ENCODE assay signal across 10 mouse cellular contexts in genomic region chr12:86686551-86687330, GRCm38 (mm10). TPM values are rescaled to one million over a fixed set of nuclear protein-coding genes. Genes with fewer than 3 reads are reported as not detected.
DNase-seq lines count a peak whose midpoint lies in the region; ATAC-seq lines count a peak whose summit lies in the region.
"Had no signal": no experiment of that assay in that cellular context is flagged by ENCODE, and none has a peak within 500 bp of the region (broad histone marks: within the 10 kb centered on the region; RNA-seq: fewer than 3 reads in every experiment).

No protein-coding gene starts in this region.

- no peaks in the 10 kb centered on the region for H3K27me3 ChIP-seq in heart, embryonic 13.5 days (replicated peaks)
- H3K27me3 ChIP-seq in midbrain, embryonic 16.5 days (ENCODE audit: control insufficient read depth, insufficient read depth, low read depth, low read length): no peaks in the 10 kb centered on the region
- H3K27me3 ChIP-seq in midbrain, embryonic 11.5 days (ENCODE audit: control insufficient read depth, insufficient read depth, low read length): no peaks in the 10 kb centered on the region
- H3K27me3 ChIP-seq: forebrain, embryonic 12.5 days had no signal

- H3K27ac ChIP-seq in heart, embryonic 13.5 days (replicated peaks): peak overlapping the region; percentile 33; the same call in 1 of the 2 replicates
- peak overlapping the region; percentile 47; the same call in 1 of the 2 replicates for H3K27ac ChIP-seq in midbrain, embryonic 16.5 days (ENCODE audit: low read length)
- no peak overlapping the region for H3K27ac ChIP-seq in midbrain, embryonic 11.5 days (ENCODE audit: low read depth, low read length)
- H3K27ac ChIP-seq: forebrain, embryonic 12.5 days had no signal

- H3K36me3 ChIP-seq in heart, embryonic 13.5 days: peaks cover 35% of the 10 kb centered on the region
- peaks cover 25% of the 10 kb centered on the region for H3K36me3 ChIP-seq in midbrain, embryonic 16.5 days (ENCODE audit: control insufficient read depth, insufficient read depth, low read length)
- H3K36me3 ChIP-seq in midbrain, embryonic 11.5 days (ENCODE audit: control insufficient read depth, insufficient read depth, low read length): peaks cover 12% of the 10 kb centered on the region

- no peaks in the 10 kb centered on the region for H3K9me3 ChIP-seq in heart, embryonic 13.5 days
- no peaks in the 10 kb centered on the region for H3K9me3 ChIP-seq in midbrain, embryonic 16.5 days (replicated peaks; ENCODE audit: control insufficient read depth, low read length, poor library complexity, severe bottlenecking)
- no peaks in the 10 kb centered on the region for H3K9me3 ChIP-seq in midbrain, embryonic 11.5 days (ENCODE audit: control insufficient read depth, low read length)
- H3K9me3 ChIP-seq: forebrain, embryonic 12.5 days had no signal

- 51% methylated on average over 13 of the region's 13 CpGs for WGBS in heart, embryonic 13.5 days
- 64% methylated on average over 12 of the region's 13 CpGs for WGBS in midbrain, embryonic 16.5 days
- 59% methylated on average over 13 of the region's 13 CpGs for WGBS in midbrain, embryonic 11.5 days

- H3K4me1 ChIP-seq in heart, embryonic 13.5 days: peaks cover 62% of the 10 kb centered on the region
- H3K4me1 ChIP-seq in midbrain, embryonic 16.5 days (ENCODE audit: control insufficient read depth, insufficient read depth, low read length): peaks cover 35% of the 10 kb centered on the region
- peaks cover 2% of the 10 kb centered on the region; the same call in 1 of the 2 replicates for H3K4me1 ChIP-seq in midbrain, embryonic 11.5 days (ENCODE audit: control insufficient read depth, insufficient read depth, low read length)

- no peak for DNase-seq in heart, postnatal 14 days
- DNase-seq in midbrain, embryonic 11.5 days (ENCODE audit: low spot score, missing footprints): no peak
- peak; percentile 16 for DNase-seq in c-Kit-positive CD71-positive TER-119-negative erythroid progenitor cells, embryonic 14.5 days (ENCODE audit: low read depth)
- peak; percentile 37 for DNase-seq in lung, postnatal 14 days
- no peak for DNase-seq in spleen, postnatal 14 days (ENCODE audit: low spot score in 2 of 2)
- DNase-seq in right cerebral cortex, adult 18-20 months: no peak

- intact Hi-C loops in heart, postnatal 14 days (cut with DNase I): no loop called here

- ATAC-seq in heart, embryonic 13.5 days (ENCODE audit: extremely low read depth, insufficient number of reproducible peaks, low FRiP score, low TSS enrichment): no peak
- ATAC-seq in midbrain, embryonic 16.5 days: 0 out of 2 replicates have a peak, but pooled peaks have one; percentile 6
- no peak for ATAC-seq in midbrain, embryonic 11.5 days (ENCODE audit: low FRiP score)

- no peak overlapping the region for H3K4me2 ChIP-seq in heart, embryonic 13.5 days
- H3K4me2 ChIP-seq in midbrain, embryonic 16.5 days (ENCODE audit: low read length): no peak overlapping the region
- H3K4me2 ChIP-seq in midbrain, embryonic 11.5 days: no peak overlapping the region
- H3K4me2 ChIP-seq: forebrain, embryonic 12.5 days had no signal

- no peak overlapping the region for H3K9ac ChIP-seq in heart, embryonic 13.5 days
- no peak overlapping the region for H3K9ac ChIP-seq in midbrain, embryonic 16.5 days (ENCODE audit: low read depth, low read length)
- H3K9ac ChIP-seq in midbrain, embryonic 11.5 days (ENCODE audit: low read length): no peak overlapping the region
- H3K9ac ChIP-seq: forebrain, embryonic 12.5 days had no signal

- no peak overlapping the region for H3K4me3 ChIP-seq in heart, embryonic 13.5 days
- no peak overlapping the region for H3K4me3 ChIP-seq in midbrain, embryonic 16.5 days (ENCODE audit: low read depth, low read length)
- H3K4me3 ChIP-seq in midbrain, embryonic 11.5 days (ENCODE audit: low read depth, low read length): no peak overlapping the region
- H3K4me3 ChIP-seq: forebrain, embryonic 12.5 days had no signal

RNA-seq across cellular contexts. Expression of gene Vash1, which starts 8.2 kb away (rescaled TPM):
- 9.3 and 9.8 TPM in 2 replicates for polyA plus RNA-seq in heart, embryonic 13.5 days (2015; fragmentation: Nextera tagmentation; extraction: Ambion mirVana)
- total RNA-seq in heart, postnatal 14 days (2021): 10 to 100 TPM; 23.4 to 32.5 TPM
- polyA plus RNA-seq in midbrain, embryonic 16.5 days (2015; fragmentation: Nextera tagmentation; extraction: Ambion mirVana): 30.0 and 35.8 TPM in 2 replicates
- 21.7 and 22.7 TPM in 2 replicates for polyA plus RNA-seq in midbrain, embryonic 11.5 days (2014; fragmentation: Nextera tagmentation; extraction: Ambion mirVana)

RNA-seq across cellular contexts. Expression of gene Angel1, which starts 39.5 kb away (rescaled TPM):
- polyA plus RNA-seq in heart, embryonic 13.5 days (2015; fragmentation: Nextera tagmentation; extraction: Ambion mirVana): 9.6 TPM in 2 replicates
- total RNA-seq in heart, postnatal 14 days (2021): 1 to 10 TPM; 3.8 to 4.3 TPM
- polyA plus RNA-seq in midbrain, embryonic 16.5 days (2015; fragmentation: Nextera tagmentation; extraction: Ambion mirVana): 10.6 and 10.8 TPM in 2 replicates
- 12.2 and 12.5 TPM in 2 replicates for polyA plus RNA-seq in midbrain, embryonic 11.5 days (2014; fragmentation: Nextera tagmentation; extraction: Ambion mirVana)

RNA-seq across cellular contexts. Expression of gene Lrrc74a, which starts 47.4 kb away (rescaled TPM):
- not detected in 2 replicates for polyA plus RNA-seq in heart, embryonic 13.5 days (2015; fragmentation: Nextera tagmentation; extraction: Ambion mirVana)
- total RNA-seq in heart, postnatal 14 days (2021): not detected
- polyA plus RNA-seq in midbrain, embryonic 16.5 days (2015; fragmentation: Nextera tagmentation; extraction: Ambion mirVana): not detected in 2 replicates
- not detected in 2 replicates for polyA plus RNA-seq in midbrain, embryonic 11.5 days (2014; fragmentation: Nextera tagmentation; extraction: Ambion mirVana)
- total RNA-seq: left cerebral cortex, postnatal 25 days had no signal
- polyA plus RNA-seq: forebrain, embryonic 12.5 days had no signal

Comparison
In these comparisons a context has a peak if more than half of its experiments do, and no peak if none do; other contexts are left out.
1. DNase-seq: peak in c-Kit-positive CD71-positive TER-119-negative erythroid progenitor cells, embryonic 14.5 days (single experiment) and lung, postnatal 14 days (single experiment); none in heart, postnatal 14 days (0 of 2), midbrain, embryonic 11.5 days (single experiment), spleen, postnatal 14 days (0 of 2) and right cerebral cortex, adult 18-20 months (single experiment).